In the genomic region with DNA sequence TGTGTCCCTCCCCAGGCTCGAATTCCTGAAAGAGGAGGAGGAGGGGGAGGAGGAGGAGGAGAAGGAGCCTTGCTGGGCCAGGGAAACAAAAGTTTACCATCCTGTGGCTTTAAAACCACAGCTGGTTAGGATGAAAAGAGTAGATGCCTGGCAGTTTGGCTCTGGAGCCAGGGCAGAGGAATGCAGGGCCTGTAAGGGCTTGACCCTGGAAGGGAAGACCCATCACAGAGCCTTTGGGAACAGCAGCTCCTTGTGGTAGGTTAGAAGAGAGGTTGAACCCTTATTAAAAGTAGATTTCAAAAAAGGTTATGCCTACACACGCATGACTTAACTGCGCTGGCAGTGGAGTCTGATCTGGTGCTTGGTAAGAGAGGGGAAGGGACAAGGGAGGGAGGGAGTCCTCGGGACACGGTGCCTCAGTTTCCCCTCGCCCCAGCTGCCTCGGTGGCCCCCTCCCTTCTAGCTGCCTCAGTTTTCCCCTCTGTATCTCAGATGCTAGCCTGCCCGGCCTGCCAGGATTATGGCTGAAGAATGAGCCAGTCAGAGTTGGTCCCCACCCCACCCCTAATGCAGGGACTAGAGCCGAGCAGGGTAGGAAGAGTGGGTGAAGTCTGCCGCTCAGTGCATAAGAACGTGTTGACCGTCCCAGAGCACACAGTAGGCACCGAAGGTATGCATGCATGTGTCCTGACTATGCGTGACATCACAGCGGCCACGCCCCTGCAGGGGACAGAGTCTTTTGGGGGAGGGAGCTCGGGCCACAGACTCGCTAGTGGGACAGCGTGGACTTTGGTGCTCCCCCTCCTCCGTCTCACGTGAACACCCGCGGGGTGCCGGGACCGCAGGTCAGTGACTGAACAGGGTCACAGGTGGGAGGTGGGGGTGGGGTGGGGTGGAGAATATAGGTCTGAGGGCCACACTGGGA, we compare ENCODE assay signal across 8 mouse cellular contexts. TPM values are rescaled to one million over a fixed set of nuclear protein-coding genes. Genes with fewer than 3 reads are reported as not detected.
A peak's percentile ranks its signal among the peaks of the same experiment; 100 is the strongest.
DNase-seq lines count a peak whose midpoint lies in the region; ATAC-seq lines count a peak whose summit lies in the region.

A gene (plus strand): TSS at position 314 of the 925 bp plus-strand sequence.

- H3K9me3 ChIP-seq in lung, embryonic 15.5 days = no peaks in the 10 kb centered on the region
- H3K9me3 ChIP-seq in hindbrain, embryonic 14.5 days (ENCODE audit: control insufficient read depth, low read length) = no peaks in the 10 kb centered on the region
- no peaks in the 10 kb centered on the region for H3K9me3 ChIP-seq in limb, embryonic 15.5 days

- H3K36me3 ChIP-seq in lung, embryonic 15.5 days = peaks cover 22% of the 10 kb centered on the region
- peaks cover 26% of the 10 kb centered on the region for H3K36me3 ChIP-seq in hindbrain, embryonic 14.5 days (replicated peaks; ENCODE audit: control insufficient read depth, insufficient read depth)
- peaks cover 24% of the 10 kb centered on the region for H3K36me3 ChIP-seq in limb, embryonic 15.5 days

- no peak within 1 kb of the TSS for H3K9ac ChIP-seq in lung, embryonic 15.5 days
- H3K9ac ChIP-seq in hindbrain, embryonic 14.5 days = 0 out of 2 replicates have a peak within 1 kb of the TSS, but pooled peaks have one; percentile 49
- no peak within 1 kb of the TSS for H3K9ac ChIP-seq in limb, embryonic 15.5 days

- H3K4me1 ChIP-seq in lung, embryonic 15.5 days = peaks cover 38% of the 10 kb centered on the region
- H3K4me1 ChIP-seq in hindbrain, embryonic 14.5 days (replicated peaks; ENCODE audit: control insufficient read depth, insufficient read depth, low read length) = peaks cover 16% of the 10 kb centered on the region
- peaks cover 28% of the 10 kb centered on the region for H3K4me1 ChIP-seq in limb, embryonic 15.5 days

- 8% methylated on average over 25 of the region's 25 CpGs for WGBS in lung, embryonic 15.5 days
- WGBS in hindbrain, embryonic 14.5 days = 5% methylated on average over 25 of the region's 25 CpGs
- 5% methylated on average over 25 of the region's 25 CpGs for WGBS in limb, embryonic 15.5 days

- ATAC-seq in lung, embryonic 15.5 days (ENCODE audit: borderline replicate concordance, extremely low read depth, low FRiP score, low TSS enrichment) = peak; percentile 16; the same call in 1 of the 2 replicates
- no peak for ATAC-seq in hindbrain, embryonic 14.5 days (ENCODE audit: low FRiP score)
- ATAC-seq in limb, embryonic 15.5 days (ENCODE audit: insufficient number of reproducible peaks, low FRiP score, low TSS enrichment, low read depth) = no peak

- no peak for DNase-seq in lung, adult 18-20 months
- peak; percentile 50 for DNase-seq in embryo, embryonic 10.5 days (ENCODE audit: low spot score)
- DNase-seq in hindbrain, embryonic 14.5 days (ENCODE audit: low spot score) = no peak
- peak; percentile 40 for DNase-seq in thymus, postnatal 0 days (ENCODE audit: low spot score)
- no peak for DNase-seq in adrenal gland, postnatal 4 days (ENCODE audit: low spot score in 2 of 2)
- DNase-seq in spleen, postnatal 10 days (ENCODE audit: low spot score in 2 of 2) = no peak

- no peaks in the 10 kb centered on the region for H3K27me3 ChIP-seq in lung, embryonic 15.5 days
- no peaks in the 10 kb centered on the region for H3K27me3 ChIP-seq in hindbrain, embryonic 14.5 days (ENCODE audit: control insufficient read depth, insufficient read depth, low read length)
- H3K27me3 ChIP-seq in limb, embryonic 15.5 days = peaks cover 6% of the 10 kb centered on the region; the same call in 1 of the 2 replicates

- H3K4me2 ChIP-seq in lung, embryonic 15.5 days = peak within 1 kb of the TSS; percentile 69
- H3K4me2 ChIP-seq in hindbrain, embryonic 14.5 days (replicated peaks) = peak within 1 kb of the TSS; percentile 73
- peak within 1 kb of the TSS; percentile 62 for H3K4me2 ChIP-seq in limb, embryonic 15.5 days

- H3K4me3 ChIP-seq in lung, embryonic 15.5 days = peak within 1 kb of the TSS; percentile 35; the same call in 1 of the 2 replicates
- H3K4me3 ChIP-seq in hindbrain, embryonic 14.5 days (replicated peaks; ENCODE audit: low read length) = peak within 1 kb of the TSS; percentile 35
- peak within 1 kb of the TSS; percentile 34 for H3K4me3 ChIP-seq in limb, embryonic 15.5 days

- peak within 1 kb of the TSS; percentile 90 for H3K27ac ChIP-seq in lung, embryonic 15.5 days
- no peak within 1 kb of the TSS for H3K27ac ChIP-seq in hindbrain, embryonic 14.5 days
- no peak within 1 kb of the TSS for H3K27ac ChIP-seq in limb, embryonic 15.5 days

RNA-seq across cellular contexts. Expression of the gene that starts here (rescaled TPM):
- polyA plus RNA-seq in lung, embryonic 15.5 days (2015; fragmentation: Nextera tagmentation; extraction: Ambion mirVana) = 3.5 and 4.2 TPM in 2 replicates
- 1.7 and 3.2 TPM in 2 replicates for polyA plus RNA-seq in hindbrain, embryonic 14.5 days (2014; fragmentation: Nextera tagmentation; extraction: Ambion mirVana)
- polyA plus RNA-seq in limb, embryonic 15.5 days (2015; fragmentation: Nextera tagmentation; extraction: Ambion mirVana) = 1.2 and 2.5 TPM in 2 replicates
- polyA plus RNA-seq in thymus, postnatal 0 days (2015; fragmentation: Nextera tagmentation; extraction: Ambion mirVana) = 3.3 and 3.5 TPM in 2 replicates
- total RNA-seq in adrenal gland, postnatal 4 days (2021) = under 1 TPM; 0.20 to 0.25 TPM

Comparison
In these comparisons a context has a peak if more than half of its experiments do, and no peak if none do; other contexts are left out.
1. DNase-seq: peak in embryo, embryonic 10.5 days (single experiment) and thymus, postnatal 0 days (single experiment); none in lung, adult 18-20 months (0 of 2), hindbrain, embryonic 14.5 days (single experiment), adrenal gland, postnatal 4 days (0 of 2) and spleen, postnatal 10 days (0 of 2).
2. Peak in every context shown above with its lines, with median percentiles within 50 percentile points of each other: H3K4me2 ChIP-seq and H3K4me3 ChIP-seq.